Mouse (Mus musculus): Measurements from ENCODE around the gene Pgrmc1.
A peak's percentile ranks its signal among the peaks of the same experiment; 100 is the strongest.
"Not testable (repeated sequence)": the region's sequence is repeated elsewhere in the genome, so short reads cannot be mapped to it uniquely, and the experiment has no call there.

The Pgrmc1 gene

GRCm38 (mm10) chrX:36597707-36598389, at the start of gene Pgrmc1:
Pgrmc1 (plus strand) TSS chrX:36598206.
- peak; percentile 87 for DNase-seq

- DNase-seq = no peak
Measured at GRCm38 (mm10) chrX:36548798-36549197, 49.2 kb upstream of the Pgrmc1 start.

- DNase-seq = peak; percentile 16
Measured at GRCm38 (mm10) chrX:36550906-36551305, 47.1 kb upstream of the Pgrmc1 start.

GRCm38 (mm10) chrX:36551351-36551750, 46.7 kb upstream of the Pgrmc1 start:
- DNase-seq = no peak

- DNase-seq = peak; percentile 21
Measured at GRCm38 (mm10) chrX:36552055-36552587, 45.9 kb upstream of the Pgrmc1 start.

GRCm38 (mm10) chrX:36552715-36553114, 45.3 kb upstream of the Pgrmc1 start:
- no peak for DNase-seq

GRCm38 (mm10) chrX:36555196-36555595, 42.8 kb upstream of the Pgrmc1 start:
- not testable (repeated sequence) for DNase-seq

- no peak for DNase-seq
Measured at GRCm38 (mm10) chrX:36560170-36560569, 37.8 kb upstream of the Pgrmc1 start.

GRCm38 (mm10) chrX:36561650-36562049, 36.4 kb upstream of the Pgrmc1 start:
- peak; percentile 59 for DNase-seq

- no peak for DNase-seq
Measured at GRCm38 (mm10) chrX:36562079-36562478, 35.9 kb upstream of the Pgrmc1 start.

- DNase-seq = no peak
Measured at GRCm38 (mm10) chrX:36586629-36587303, 11.2 kb upstream of the Pgrmc1 start.

GRCm38 (mm10) chrX:36587304-36588209, 10.4 kb upstream of the Pgrmc1 start:
- no peak for DNase-seq

GRCm38 (mm10) chrX:36590266-36590665, 7.7 kb upstream of the Pgrmc1 start:
- no peak for DNase-seq

- DNase-seq = no peak
Measured at GRCm38 (mm10) chrX:36591120-36591519, 6.9 kb upstream of the Pgrmc1 start.

- DNase-seq = no peak
Measured at GRCm38 (mm10) chrX:36591539-36591938, 6.5 kb upstream of the Pgrmc1 start.

- no peak for DNase-seq
Measured at GRCm38 (mm10) chrX:36595247-36595646, 2.8 kb upstream of the Pgrmc1 start.

- DNase-seq = not testable (repeated sequence)
Measured at GRCm38 (mm10) chrX:36596483-36597120, 1.4 kb upstream of the Pgrmc1 start.

- no peak for DNase-seq
Measured at GRCm38 (mm10) chrX:36598390-36598810, 394 bp downstream of the Pgrmc1 start.

GRCm38 (mm10) chrX:36598861-36599344, 897 bp downstream of the Pgrmc1 start:
- DNase-seq = peak; percentile 27

- no peak for DNase-seq
Measured at GRCm38 (mm10) chrX:36599656-36600055, 1.6 kb downstream of the Pgrmc1 start.

GRCm38 (mm10) chrX:36600066-36600465, 2.1 kb downstream of the Pgrmc1 start:
- peak; percentile 7 for DNase-seq

- no peak for DNase-seq
Measured at GRCm38 (mm10) chrX:36602926-36603325, 4.9 kb downstream of the Pgrmc1 start.
